Mouse (Mus musculus) cortical plate, adult 2 months (tissue): Measurements from ENCODE around the gene Katnb1. TPM values are rescaled to one million over a fixed set of nuclear protein-coding genes. Genes with fewer than 3 reads are reported as not detected.

Experiments
- H3K27ac ChIP-seq: fragments of 200-500 bp; 2 replicates; pipeline ENCODE4 v1.5.1; 2012; ENCODE audit warnings: low read length, control low read depth, inconsistent platforms; ENCODE audit not compliant: insufficient read depth
- H3K4me1 ChIP-seq: fragments of 200-500 bp; 2 replicates; pipeline ENCODE4 v1.6.1; 2011; ENCODE audit warnings: low read length; ENCODE audit not compliant: control insufficient read depth, insufficient read depth
- H3K4me3 ChIP-seq: fragments of 200-500 bp; 2 replicates; pipeline ENCODE4 v1.5.1; 2011; ENCODE audit warnings: mild to moderate bottlenecking, low read length, control low read depth; ENCODE audit not compliant: insufficient read depth
- CTCF ChIP-seq: fragments of 200-500 bp; IDR thresholded peaks from 2 replicates; pipeline ENCODE4 v1.5.1; 2011; ENCODE audit warnings: mild to moderate bottlenecking, control low read depth, low read length; ENCODE audit not compliant: insufficient read depth; ENCODE audit errors: extremely low read depth
- POLR2A ChIP-seq: fragments of 200-500 bp; IDR thresholded peaks from 2 replicates; pipeline ENCODE4 v1.6.1; 2011; ENCODE audit warnings: mild to moderate bottlenecking, low read length, control low read depth; ENCODE audit not compliant: insufficient read depth; ENCODE audit errors: extremely low read depth
- polyA plus RNA-seq: library from polyadenylated mRNA; depleted of rRNA; stranded (reverse); fragments of >200 nt; gene quantifications from 2 replicates; pipeline ENCODE4 v1.2.3, GENCODE M21; 2012

Katnb1 gene
- polyA plus RNA-seq, 1 experiment, result 49.1 TPM

GRCm38 (mm10) chr8:95137201-95137600 is 56.2 kb downstream of the Katnb1 start:
- H3K4me3 ChIP-seq, result no peak overlapping the region
- no peak for TF ChIP-seq CTCF
- no peak for TF ChIP-seq POLR2A
- no peak overlapping the region for H3K27ac ChIP-seq
- H3K4me1 ChIP-seq, result peaks cover 2% of the 10 kb centered on the region; the same call in 1 of the 2 replicates

GRCm38 (mm10) chr8:95137641-95138098 is 56.7 kb downstream of the Katnb1 start:
- Histone ChIP-seq H3K4me3 (no peak overlapping the region), H3K27ac (no peak overlapping the region), H3K4me1 (peaks cover 2% of the 10 kb centered on the region; the same call in 1 of the 2 replicates)
- TF ChIP-seq CTCF (no peak), POLR2A (no peak)

- TF ChIP-seq POLR2A, result no peak
- no peak for TF ChIP-seq CTCF
- Histone ChIP-seq H3K4me1 (peaks cover 4% of the 10 kb centered on the region), H3K27ac (no peak overlapping the region), H3K4me3 (no peak overlapping the region)
Observed at GRCm38 (mm10) chr8:95138341-95139050, 57.5 kb downstream of the Katnb1 start.

GRCm38 (mm10) chr8:95139051-95139365 is 58.0 kb downstream of the Katnb1 start:
- Histone ChIP-seq H3K4me3 (no peak overlapping the region), H3K4me1 (peaks cover 4% of the 10 kb centered on the region), H3K27ac (no peak overlapping the region)
- TF ChIP-seq CTCF (no peak), POLR2A (no peak)

- peaks cover 4% of the 10 kb centered on the region for H3K4me1 ChIP-seq
- TF ChIP-seq CTCF (no peak), POLR2A (no peak)
- no peak overlapping the region for H3K27ac ChIP-seq
- H3K4me3 ChIP-seq, result peak overlapping the region; percentile 43; the same call in 1 of the 2 replicates
Observed at GRCm38 (mm10) chr8:95140555-95140954, 59.6 kb downstream of the Katnb1 start.

- Histone ChIP-seq H3K4me3 (peak overlapping the region; percentile 43), H3K4me1 (peaks cover 4% of the 10 kb centered on the region), H3K27ac (no peak overlapping the region)
- TF ChIP-seq POLR2A (no peak), CTCF (no peak)
Observed at GRCm38 (mm10) chr8:95141026-95141425, 60.0 kb downstream of the Katnb1 start.

GRCm38 (mm10) chr8:95141469-95142074 is 60.6 kb downstream of the Katnb1 start:
- Histone ChIP-seq H3K4me1 (peaks cover 4% of the 10 kb centered on the region), H3K27ac (peak overlapping the region; percentile 53; the same call in 1 of the 2 replicates), H3K4me3 (peak overlapping the region; percentile 43)
- TF ChIP-seq POLR2A (no peak), CTCF (no peak)

GRCm38 (mm10) chr8:95142075-95142831 is 61.3 kb downstream of the Katnb1 start:
- Histone ChIP-seq H3K4me1 (peaks cover 4% of the 10 kb centered on the region), H3K4me3 (peak overlapping the region; percentile 43), H3K27ac (peak overlapping the region; percentile 54)
- TF ChIP-seq POLR2A (peak; percentile 44; the same call in 1 of the 2 replicates), CTCF (no peak)

- Histone ChIP-seq H3K4me3 (peak overlapping the region; percentile 43), H3K4me1 (peaks cover 4% of the 10 kb centered on the region), H3K27ac (peak overlapping the region; percentile 54)
- 0 out of 2 replicates have a peak, but pooled peaks have one; percentile 21 for TF ChIP-seq POLR2A
- TF ChIP-seq CTCF, result no peak
Observed at GRCm38 (mm10) chr8:95142985-95143804, 62.2 kb downstream of the Katnb1 start.
